11 mouse cellular contexts compared by ENCODE assay signal in genomic region chr4:145023911-145024310, GRCm38 (mm10).
DNase-seq lines count a peak whose midpoint lies in the region; ATAC-seq and TF ChIP-seq lines count a peak whose summit lies in the region.
"Had no signal": no experiment of that assay in that cellular context is flagged by ENCODE, and none has a peak within 500 bp of the region (broad histone marks: within the 10 kb centered on the region; RNA-seq: fewer than 3 reads in every experiment).

No protein-coding gene starts in this region.

- H3K4me1 ChIP-seq in heart, embryonic 13.5 days = peaks cover 66% of the 10 kb centered on the region
- peaks cover 67% of the 10 kb centered on the region for H3K4me1 ChIP-seq in thymus, adult 2 months (replicated peaks; ENCODE audit: control insufficient read depth, insufficient read depth, low read length)

- peaks cover 21% of the 10 kb centered on the region for H3K36me3 ChIP-seq in heart, embryonic 13.5 days
- H3K36me3 ChIP-seq in thymus, adult 2 months (ENCODE audit: control insufficient read depth, insufficient read depth, low read length) = no peaks in the 10 kb centered on the region

- H3K9me3 ChIP-seq in heart, embryonic 13.5 days = no peaks in the 10 kb centered on the region

- 54% methylated on average over 6 of the region's 6 CpGs for WGBS in heart, embryonic 13.5 days
- WGBS in thymus, adult 2 months = 92% methylated on average over 6 of the region's 6 CpGs

- no peak for ATAC-seq in heart, embryonic 13.5 days (ENCODE audit: extremely low read depth, insufficient number of reproducible peaks, low FRiP score, low TSS enrichment)
- ATAC-seq: midbrain, embryonic 16.5 days had no signal

- DNase-seq in heart, postnatal 14 days = no peak
- no peak for DNase-seq in thymus, adult 2 months
- no peak for DNase-seq in thymus, postnatal 25 days
- DNase-seq in kidney, postnatal 4 days = peak; percentile 54 to 68
- DNase-seq in frontal cortex, postnatal 14 days (ENCODE audit: low spot score in 2 of 2) = no peak
- no peak for DNase-seq in gastrocnemius, postnatal 4 days (ENCODE audit: low spot score in 2 of 2)
- DNase-seq in spleen, adult 18-20 months = no peak
- DNase-seq: embryo, embryonic 11 days; heart, postnatal 36 days had no signal

- no peaks in the 10 kb centered on the region for H3K27me3 ChIP-seq in heart, embryonic 13.5 days (replicated peaks)
- H3K27me3 ChIP-seq in thymus, adult 2 months (ENCODE audit: control insufficient read depth, insufficient read depth, low read length) = no peaks in the 10 kb centered on the region

- no peak overlapping the region for H3K4me2 ChIP-seq in heart, embryonic 13.5 days

- intact Hi-C loops in heart, postnatal 14 days (cut with DNase I) = no loop called here

- H3K9ac ChIP-seq in heart, embryonic 13.5 days = no peak overlapping the region

- no peak overlapping the region for H3K4me3 ChIP-seq in heart, embryonic 13.5 days
- H3K4me3 ChIP-seq in thymus, adult 2 months (ENCODE audit: control insufficient read depth, insufficient read depth, low read length) = no peak overlapping the region

- no peak for TF ChIP-seq CTCF in thymus, adult 2 months (IDR thresholded peaks at IDR 0.05; ENCODE audit: borderline replicate concordance, control insufficient read depth, extremely low read depth, insufficient read depth, low read length, poor library complexity)

- no peak for TF ChIP-seq POLR2A in thymus, adult 2 months (IDR thresholded peaks at IDR 0.05; ENCODE audit: control insufficient read depth, extremely low read depth, insufficient read depth, low read length, poor library complexity)

- H3K27ac ChIP-seq in heart, embryonic 13.5 days (replicated peaks) = peak overlapping the region; percentile 84; the same call in 1 of the 2 replicates
- H3K27ac ChIP-seq in thymus, adult 2 months (ENCODE audit: control insufficient read depth, insufficient read depth, low read length) = peak overlapping the region; percentile 80

Comparison
In these comparisons a context has a peak if more than half of its experiments do, and no peak if none do; other contexts are left out.
1. DNase-seq: peak in kidney, postnatal 4 days (2 of 2); none in heart, postnatal 14 days (0 of 2), thymus, adult 2 months (single experiment), thymus, postnatal 25 days (single experiment), frontal cortex, postnatal 14 days (0 of 2), gastrocnemius, postnatal 4 days (0 of 2) and spleen, adult 18-20 months (0 of 2).